Mouse (Mus musculus) regulatory T cell (primary cell): ENCODE measurements around the gene Akr1b7.
"Not testable (repeated sequence)": the region's sequence is repeated elsewhere in the genome, so short reads cannot be mapped to it uniquely, and the experiment has no call there.

Experiments
- in situ Hi-C: fragments of 300-600 bp; cut with MboI, MseI; formaldehyde crosslinking; loops from one replicate; pipeline ENCODE4 v1.15.1; 2025; ENCODE audit warnings: high pct_unique_total_duplicates

Akr1b7 gene

DNA sequence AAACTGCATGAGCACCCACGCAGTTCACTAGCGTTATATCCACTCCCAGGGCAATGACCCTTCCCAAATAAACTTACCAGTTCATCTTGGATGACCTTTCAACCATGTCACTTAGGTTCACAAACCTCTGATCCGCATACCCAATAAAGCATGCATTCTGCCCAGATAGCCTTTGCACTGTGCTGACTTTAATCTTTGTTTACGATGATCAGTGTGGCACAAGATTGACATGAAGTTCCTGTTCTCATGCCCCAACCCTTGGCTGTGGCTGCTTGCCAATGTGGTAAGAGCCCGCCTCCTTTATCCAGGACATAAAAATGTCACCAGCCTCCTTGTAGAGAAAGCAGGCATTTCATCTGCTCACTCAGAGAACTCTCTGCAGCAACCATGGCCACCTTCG, at the start of gene Akr1b7:
Gene Akr1b7 (plus strand): TSS at position 312 of the 400 bp plus-strand sequence.
- in situ Hi-C loops: no loop called here

DNA sequence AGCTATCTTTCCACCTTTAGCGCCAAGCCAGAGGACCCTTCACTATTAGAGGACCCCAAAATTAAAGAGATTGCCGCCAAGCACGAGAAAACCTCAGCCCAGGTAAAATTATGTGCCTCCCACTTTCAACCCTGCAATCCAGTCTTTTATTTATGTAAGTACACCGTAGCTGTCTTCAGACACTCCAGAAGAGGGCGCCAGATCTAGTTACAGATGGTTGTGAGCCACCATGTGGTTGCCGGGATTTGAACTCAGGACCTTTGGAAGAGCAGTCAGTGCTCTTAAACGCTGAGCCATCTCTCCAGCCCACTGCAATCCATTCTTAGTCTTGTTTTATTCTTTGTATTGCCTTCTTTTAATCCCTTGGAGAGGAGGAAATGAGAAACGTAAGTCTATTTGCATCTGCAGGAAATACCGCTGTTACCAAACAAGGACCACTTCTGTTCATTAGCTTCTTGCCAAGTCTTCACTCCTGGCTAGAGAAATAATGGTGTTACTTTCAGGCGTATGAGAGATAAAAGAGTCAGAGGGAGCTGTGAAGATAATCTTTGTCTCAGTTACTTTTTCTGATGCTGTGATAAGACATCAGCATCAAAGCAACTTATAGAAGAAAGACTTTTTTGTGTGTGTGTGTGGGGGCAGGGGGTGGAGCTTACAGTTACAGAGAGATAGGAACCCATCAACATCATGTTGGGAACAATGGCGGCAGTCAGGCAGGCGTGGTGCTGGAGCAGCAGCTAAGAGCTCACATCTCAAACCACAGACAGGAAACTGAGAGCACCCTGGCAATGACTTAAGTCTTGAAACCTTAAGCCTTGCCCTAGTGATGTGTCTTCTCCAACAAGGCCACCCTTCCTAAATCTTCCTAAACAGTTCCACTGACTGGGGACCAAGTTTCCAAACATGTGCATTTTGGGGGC, 47.7 kb upstream of the Akr1b7 start:
- in situ Hi-C loops: no loop called here

DNA sequence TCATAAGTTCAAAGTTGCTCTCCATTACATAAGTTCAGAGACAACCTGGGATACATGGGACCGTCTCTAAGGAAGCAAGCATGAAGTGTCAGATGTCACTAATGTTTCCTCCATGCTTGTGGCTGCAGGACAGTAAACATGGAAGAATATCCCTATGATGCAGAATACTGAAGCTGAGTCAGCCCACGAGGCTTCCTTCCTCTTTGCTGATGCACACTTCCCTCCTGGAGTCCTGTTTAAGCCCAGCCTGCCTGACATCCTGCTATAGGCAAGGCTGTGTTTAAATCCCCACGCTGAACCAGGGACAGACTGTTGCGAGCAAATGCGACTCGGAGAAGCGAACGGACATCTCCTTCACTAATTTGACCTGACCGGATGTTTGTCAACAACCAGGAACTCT, 44.1 kb upstream of the Akr1b7 start:
- in situ Hi-C loops: no loop called here

DNA sequence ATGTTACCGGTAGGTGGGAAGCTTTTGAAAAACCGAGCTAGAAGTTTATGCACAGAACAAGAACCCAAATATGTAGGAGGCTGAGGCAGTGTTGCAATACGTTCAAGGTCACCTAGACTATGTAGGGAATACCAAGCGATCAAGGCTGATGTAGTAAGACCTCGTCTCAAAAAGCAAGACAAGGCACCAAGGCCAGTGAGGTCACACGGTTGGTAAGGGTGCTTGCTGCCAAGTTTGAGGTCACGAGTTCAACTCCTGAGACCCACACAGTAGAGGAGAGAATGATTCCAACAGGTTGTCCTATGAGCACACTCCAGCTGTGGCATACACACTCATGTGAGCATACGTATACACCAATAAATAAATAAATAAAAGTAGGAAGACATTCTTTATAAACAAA, 42.1 kb upstream of the Akr1b7 start:
- in situ Hi-C loops: no loop called here

DNA sequence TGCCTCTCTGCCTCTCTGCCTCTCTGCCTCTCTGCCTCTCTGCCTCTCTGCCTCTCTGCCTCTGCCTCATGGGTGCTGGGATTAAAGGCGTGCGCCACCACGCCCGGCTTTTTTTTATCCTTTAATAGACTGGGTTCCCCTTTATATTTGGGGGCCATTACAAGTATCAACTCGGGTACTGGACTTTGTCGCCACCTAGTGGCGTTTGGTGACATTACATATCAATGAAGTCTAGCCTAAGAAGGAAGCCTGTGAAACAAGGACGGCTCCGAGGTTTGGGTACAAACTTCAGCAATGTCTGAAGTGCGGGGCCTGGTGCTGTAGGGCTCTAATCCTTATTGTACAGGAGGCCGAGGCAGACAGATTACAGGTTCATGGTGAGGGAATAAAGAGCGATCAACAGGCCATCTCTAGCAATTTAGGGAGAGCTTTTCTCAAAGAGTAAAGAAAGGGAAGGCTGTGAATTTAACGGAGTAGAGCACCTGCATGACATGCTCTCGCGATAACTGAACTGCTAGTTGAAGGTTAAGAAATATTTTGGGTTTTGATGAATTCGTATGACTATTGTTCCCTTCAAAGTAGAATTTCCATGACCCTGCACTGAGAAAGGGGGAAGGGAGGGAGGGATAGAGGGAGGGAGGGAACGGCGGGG, 40.3 kb upstream of the Akr1b7 start:
- in situ Hi-C loops: no loop called here

DNA sequence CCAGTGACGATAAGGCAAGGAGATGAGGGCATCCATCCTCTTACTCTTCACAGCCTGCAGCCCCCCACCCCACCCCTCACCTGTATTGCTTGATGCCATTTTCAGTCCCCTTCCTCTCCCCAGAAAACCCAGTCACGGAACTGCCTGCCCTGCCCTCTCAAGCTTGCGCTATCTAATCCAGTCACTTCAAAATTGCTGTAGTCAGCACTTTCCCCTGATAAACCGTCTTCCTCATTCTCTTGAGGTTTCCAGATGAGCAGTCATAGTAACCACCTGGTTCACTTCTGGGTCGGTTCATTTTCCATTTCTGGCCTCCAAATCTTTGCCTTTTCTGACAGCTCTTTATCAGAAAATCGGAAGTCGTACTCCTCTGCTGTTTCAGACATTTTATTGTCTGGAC, 38.3 kb upstream of the Akr1b7 start:
- in situ Hi-C loops: no loop called here

DNA sequence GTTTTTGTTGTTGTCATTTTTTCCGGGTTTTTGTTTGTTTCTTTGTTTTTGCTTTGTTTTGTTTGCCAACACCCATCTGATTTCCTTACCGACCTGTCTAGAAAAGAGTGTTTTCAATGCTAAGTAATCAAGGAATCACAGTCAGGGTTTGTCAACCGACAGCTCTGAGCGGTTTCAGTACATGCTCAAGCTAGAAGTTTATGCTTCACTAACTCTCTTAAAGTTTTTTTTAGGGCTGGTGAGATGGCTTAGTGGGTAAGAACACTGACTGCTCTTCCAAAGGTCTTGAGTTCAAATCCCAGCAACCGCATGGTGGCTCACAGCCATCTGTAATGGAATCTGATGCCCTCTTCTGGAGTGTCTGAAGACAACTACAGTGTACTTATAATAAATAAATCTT, 36.2 kb upstream of the Akr1b7 start:
- in situ Hi-C loops: not testable (repeated sequence)

DNA sequence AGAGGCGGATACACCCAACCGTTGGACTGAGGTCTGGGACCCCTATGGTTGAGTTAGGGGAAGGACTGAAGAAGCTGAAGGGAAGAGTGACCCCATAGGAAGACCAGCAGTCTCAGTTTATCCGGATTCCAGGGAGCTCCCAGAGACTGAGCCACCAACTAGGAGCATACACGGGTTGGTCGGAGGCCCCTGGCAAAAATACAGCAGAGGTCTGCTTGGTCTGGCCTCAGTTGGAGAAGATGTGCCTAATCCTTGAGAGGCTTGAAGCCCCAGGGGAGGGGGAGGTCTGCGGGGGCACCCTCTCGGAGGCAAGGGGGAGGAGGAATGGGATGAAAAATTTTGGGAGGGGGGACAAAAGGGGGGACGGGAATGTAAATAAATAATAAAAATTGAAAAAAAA, 28.7 kb upstream of the Akr1b7 start:
- in situ Hi-C loops: no loop called here

DNA sequence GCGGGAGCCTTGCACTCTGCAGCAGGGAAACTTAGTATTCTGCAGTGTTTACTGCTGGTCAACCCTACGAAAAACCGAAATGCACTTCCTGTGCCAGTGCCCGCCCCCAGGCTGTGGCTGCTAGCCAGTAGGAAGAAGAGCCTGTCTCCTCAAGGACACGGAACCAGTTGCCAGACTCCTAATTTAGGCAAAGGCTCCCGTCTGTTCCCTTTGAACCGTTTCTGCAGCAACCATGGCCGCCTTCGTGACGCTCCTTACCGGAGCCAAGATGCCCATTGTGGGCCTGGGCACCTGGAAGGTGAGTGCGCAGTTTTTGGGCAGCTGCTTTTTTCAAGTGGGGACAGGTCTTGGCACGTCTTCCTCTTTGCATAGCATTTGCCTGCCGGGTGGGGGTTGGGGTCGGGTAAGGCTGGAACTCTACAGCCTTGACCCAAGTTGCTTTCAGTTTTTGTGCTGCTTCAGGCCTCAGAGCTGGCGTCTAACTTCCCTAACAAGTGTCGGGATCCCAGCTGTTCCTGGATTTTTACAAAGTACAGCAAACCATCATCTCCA, 27.9 kb upstream of the Akr1b7 start, which contains the start of gene Akr1b10:
Gene Akr1b10 (plus strand): TSS at position 109 of the 552 bp plus-strand sequence.
- in situ Hi-C loops: no loop called here

DNA sequence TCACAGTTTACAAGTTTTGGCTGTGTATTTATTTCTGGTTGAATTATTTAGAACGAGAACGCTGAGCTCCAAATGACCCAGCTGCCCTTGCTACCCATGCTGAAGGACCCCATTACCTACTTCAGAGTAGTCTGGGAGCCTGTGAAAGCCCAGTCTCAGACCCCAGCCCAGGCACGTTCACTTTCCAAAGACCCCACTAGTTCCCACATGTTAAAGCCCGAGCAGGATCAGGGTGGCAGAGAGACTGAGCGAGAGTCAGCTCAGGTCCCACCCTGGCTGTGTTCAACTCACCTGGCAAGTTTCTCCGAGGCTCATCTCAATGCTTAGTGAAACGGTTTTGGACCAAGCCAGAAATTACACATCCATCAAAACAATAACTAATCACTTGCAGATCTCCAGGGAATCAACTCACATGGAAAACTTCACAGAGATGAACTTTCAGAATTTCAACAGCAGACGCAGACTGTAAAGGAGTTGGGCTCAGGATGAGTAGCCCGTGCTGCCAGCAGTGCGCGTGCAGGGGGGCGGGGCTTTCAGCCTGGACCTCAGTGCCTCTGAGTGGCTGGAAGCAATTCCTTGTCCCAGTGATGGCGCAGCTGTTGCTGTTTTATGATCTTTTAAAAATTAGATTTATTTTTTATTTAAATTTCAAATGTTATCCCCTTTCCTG, 27.3 kb upstream of the Akr1b7 start:
- in situ Hi-C loops: no loop called here

DNA sequence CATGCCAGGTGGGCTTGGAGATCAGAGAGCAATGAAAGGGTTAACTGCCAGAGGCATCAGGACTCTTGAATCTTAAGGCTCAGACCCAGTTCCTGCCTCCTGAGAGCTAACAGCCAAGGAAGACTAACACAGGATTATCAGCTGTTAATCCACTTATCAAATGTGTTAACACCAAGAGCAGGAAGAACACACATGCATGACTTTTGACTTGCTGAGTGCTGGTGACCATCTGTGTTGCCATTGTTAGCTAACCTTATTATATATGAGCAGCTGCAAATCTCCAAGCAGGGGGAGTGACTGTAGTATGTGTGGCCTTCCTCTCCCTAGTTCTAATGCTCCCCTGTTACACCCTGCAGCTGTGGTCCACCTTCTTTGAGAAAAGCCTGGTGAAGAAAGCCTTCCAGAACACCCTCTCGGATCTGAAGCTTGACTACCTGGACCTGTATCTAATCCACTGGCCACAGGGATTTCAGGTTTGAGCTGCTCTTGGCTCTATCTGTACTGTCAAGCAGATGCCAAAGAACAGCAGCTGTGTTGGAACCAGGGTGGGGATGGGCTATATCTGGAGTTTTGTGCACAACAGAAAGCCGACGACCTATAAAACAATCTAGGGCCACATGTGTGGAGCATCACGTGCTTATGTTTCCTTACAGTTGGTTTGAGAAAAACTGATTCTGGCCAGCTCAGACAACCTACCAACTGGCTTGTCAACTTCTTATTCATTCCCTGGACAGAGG, 23.5 kb upstream of the Akr1b7 start:
- in situ Hi-C loops: no loop called here

DNA sequence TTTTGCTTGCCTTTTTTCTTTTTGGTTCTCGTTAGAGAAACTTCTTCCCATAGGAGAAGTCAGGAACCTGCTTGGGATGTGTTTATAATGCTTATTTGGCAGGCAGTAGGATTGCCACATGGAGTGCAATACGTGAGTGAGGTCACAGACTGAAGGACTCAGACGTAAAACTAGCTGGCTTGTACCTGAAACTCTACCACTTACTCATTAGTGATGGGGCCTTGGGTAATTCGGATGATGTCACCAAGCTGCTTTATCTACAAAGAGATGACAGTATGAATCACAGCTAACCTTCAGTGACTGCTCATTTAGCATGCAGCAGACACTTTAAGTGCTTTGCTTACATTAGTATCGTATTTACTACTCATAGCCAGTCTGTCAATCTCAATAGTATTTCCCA, 16.2 kb upstream of the Akr1b7 start:
- in situ Hi-C loops: no loop called here

DNA sequence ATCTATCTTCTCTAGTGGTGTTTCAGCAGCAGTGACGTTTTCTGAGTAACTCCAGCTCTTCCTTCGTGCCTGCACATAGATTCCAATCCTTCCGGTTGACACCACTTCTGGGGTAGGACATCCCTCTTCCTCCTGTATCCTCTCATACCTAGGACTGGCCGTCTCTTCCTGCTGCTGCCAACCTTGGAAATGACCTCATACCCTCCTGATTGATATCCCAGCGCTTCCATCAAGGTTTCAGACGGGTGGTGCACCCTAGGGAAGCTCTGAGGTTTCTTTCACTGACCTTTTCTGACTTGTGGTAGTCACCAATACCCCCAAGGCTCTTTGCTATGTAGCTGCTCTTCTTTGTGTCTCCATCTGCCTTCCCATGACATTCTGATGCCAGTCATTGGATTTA, 13.7 kb upstream of the Akr1b7 start:
- in situ Hi-C loops: no loop called here

DNA sequence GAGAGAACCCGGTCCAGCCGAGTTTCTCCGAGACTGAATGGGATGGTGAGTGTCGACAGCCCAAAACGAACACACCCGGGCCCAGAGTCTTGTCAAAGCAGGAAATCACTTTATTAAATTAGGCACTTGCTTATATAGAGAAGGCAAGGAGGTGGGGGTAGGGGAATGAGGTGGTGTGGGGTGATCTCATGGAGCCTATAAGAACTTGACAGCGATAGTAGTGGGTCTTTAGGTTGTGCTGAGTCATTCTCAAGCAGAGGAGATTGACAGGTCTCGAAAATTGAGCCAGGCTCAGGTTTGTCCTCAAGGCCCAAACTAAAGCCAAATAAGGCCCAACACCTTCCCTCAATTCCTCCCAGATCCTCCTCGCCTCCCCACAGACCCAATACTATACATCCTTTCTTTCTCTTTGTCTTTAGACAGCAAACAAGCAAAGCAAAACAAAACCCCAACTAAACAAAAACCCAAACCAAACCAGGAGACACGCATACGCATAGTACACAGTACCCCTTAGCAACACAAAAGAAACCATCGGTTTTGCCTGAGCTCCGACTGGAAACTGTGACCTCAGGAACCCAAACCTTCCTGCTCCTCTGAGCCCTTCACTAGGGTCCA, 12.4 kb upstream of the Akr1b7 start:
- in situ Hi-C loops: no loop called here

DNA sequence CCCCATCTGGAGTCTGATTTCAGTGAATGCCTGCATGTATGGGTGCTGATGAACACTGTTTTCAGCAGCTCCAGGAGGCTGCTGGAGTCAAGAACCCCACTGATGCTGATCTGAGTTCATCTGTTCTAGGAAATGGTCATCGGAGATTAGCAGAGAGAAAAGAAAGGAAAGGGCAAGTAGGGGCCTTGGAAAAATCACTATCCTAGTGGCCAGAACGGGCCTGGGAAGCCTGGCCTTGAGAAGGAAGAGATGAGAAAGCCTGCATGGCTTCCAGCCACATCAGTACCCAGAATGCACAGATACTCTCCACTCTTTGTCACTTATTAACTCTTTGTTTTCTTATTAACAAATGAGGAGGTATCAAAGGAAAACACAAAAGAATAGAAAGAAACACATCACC, 11.4 kb upstream of the Akr1b7 start:
- in situ Hi-C loops: no loop called here

DNA sequence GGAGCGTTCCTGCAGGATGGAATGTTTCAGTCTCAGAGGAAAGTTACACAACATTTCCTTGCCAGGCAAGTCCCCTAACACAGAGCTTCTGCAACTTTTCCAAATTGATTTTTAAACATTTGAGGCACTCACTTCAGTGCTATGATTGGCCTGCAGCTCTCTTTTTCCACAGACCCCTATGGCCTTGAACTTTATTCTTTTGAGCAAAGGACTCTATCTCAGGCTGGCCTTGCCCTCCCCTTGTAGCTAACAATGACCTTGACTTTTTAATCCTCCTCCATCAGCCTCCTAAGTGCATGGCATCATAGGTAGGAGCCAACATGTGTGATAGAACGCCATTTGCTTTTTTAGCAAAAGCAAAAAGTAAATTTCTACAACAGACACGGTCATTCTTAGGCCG, 5.4 kb upstream of the Akr1b7 start:
- in situ Hi-C loops: no loop called here

DNA sequence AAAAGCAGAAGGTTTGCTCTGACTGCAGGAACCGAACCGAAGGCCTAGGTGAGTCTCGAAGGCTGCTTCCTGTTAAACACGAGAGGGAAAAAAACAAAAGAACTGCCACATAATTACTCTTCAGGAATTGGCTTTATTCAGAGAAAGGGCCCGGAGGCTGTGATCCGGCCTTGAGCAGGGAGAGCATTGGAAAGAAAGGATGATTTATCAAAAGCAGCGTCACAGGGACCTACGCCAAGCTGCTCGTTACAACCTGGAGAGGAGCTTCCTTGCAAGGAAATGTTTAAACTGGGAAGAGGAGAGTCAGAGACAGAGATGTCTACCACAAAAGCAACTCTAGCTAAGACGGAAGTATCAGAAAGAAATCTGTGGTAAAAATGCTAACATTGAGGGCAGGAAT, 4.7 kb upstream of the Akr1b7 start:
- in situ Hi-C loops: no loop called here

DNA sequence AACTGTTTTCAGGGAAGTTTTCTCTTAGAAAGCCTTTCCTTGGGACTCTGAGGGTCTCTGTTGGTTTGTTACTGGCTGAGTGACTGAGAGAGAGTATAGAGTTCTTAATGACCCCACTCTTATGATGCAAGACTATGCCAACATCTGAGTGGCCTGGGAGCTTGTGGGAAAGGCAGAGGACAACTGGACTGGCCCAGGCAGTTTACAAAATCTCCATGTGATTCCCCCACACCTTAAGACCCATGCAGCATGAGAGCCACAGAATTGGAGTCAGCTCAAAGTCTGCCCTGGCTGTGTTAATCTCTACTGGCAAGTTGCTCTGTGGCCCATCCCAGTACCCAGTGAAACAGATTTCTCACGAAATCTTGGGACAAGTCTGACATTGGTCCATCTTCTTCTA, 554 bp downstream of the Akr1b7 start:
- in situ Hi-C loops: no loop called here

DNA sequence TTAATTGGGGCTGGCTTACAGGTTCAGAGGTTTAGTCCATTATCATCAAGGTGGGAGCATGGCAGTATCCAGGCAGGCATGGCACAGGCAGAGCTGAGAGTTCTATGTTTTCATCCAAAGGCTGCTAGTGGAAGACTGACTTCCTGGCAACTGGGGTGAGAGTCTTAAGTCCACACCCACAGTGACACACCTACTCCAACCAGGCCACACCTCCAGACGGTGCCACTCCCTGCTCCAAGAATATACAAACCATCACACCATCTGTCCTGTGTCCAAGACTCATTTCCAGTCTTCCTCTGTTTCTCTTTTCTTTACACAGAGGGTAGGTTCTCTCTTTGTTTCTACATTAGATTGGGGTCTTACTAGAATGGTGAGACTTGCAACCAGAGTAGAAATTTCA, 1.3 kb downstream of the Akr1b7 start:
- in situ Hi-C loops: not testable (repeated sequence)

DNA sequence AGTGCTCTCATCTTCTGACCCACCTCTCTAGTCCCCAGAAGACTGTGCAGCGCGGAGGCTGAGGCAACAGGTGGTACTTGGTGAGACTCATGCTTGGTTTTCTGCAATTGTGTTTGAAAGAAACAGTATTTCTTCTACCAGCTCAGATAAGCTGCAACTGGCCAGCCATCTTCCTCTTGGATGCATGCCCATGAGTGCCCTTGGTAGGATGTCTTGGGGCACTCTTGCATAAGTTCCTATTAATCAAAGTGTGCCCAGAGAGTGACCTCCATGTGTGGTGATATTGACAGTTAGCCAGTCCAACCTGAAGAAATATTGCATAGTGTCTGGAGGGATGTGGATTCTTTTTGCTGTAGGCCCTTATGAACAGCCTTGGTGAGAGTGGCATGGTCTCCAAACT, 4.4 kb downstream of the Akr1b7 start:
- in situ Hi-C loops: no loop called here

DNA sequence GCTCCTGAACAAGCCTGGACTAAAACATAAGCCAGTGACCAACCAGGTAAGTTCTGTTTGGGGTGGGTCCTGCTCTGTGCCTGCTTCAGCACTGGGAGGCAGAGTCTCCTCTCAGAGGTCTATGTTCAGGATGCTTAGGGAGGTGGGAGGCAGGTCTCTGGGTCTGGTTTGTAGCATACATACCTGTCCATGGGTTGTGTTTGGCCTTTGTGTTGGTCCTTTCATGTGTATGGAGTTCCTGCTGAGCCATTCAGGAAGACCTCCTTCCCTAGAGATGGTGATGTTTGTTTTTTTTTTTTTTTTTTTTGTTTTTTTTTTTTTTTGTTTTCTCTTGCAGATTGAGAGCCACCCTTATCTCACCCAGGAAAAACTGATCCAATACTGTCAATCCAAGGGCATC, 6.9 kb downstream of the Akr1b7 start:
- in situ Hi-C loops: no loop called here
